Mouse (Mus musculus) MEL (cell line): ENCODE measurements around the gene Angptl4. TPM values are rescaled to one million over a fixed set of nuclear protein-coding genes. Genes with fewer than 3 reads are reported as not detected.

ENCODE experiments used
- DNase-seq: peaks from one replicate; pipeline ENCODE4 v3.0.0; 2011; ENCODE audit warnings: low read depth, low spot score
- H3K27ac ChIP-seq: 2 replicates; pipeline ENCODE4 v1.5.1; 2012; ENCODE audit warnings: low read depth, mild to moderate bottlenecking, control low read depth, low read length, moderate library complexity; ENCODE audit not compliant: control insufficient read depth
- H3K27me3 ChIP-seq, 2 experiments: fragments of 150-350 bp in 1 of 2; sonication (generic) in 1 of 2; 2 replicates each; pipeline ENCODE4 v1.6.1; 2012; ENCODE audit warnings: low read length in 2 of 2, mild to moderate bottlenecking in 2 of 2, improper control_type of control experiment in 1 of 2, moderate library complexity in 1 of 2; ENCODE audit not compliant: insufficient read depth in 2 of 2, control insufficient read depth in 1 of 2
- H3K36me3 ChIP-seq, 2 experiments: 2 replicates each; pipeline ENCODE4 v1.6.1; 2012 to 2014; ENCODE audit warnings: low read length in 2 of 2, improper control_type of control experiment in 1 of 2, inconsistent platforms in 1 of 2, mild to moderate bottlenecking in 1 of 2; ENCODE audit not compliant: insufficient read depth in 2 of 2, control insufficient read depth in 1 of 2
- H3K4me1 ChIP-seq, 2 experiments: fragments of 150-350 bp in 1 of 2; sonication (generic) in 1 of 2; 2 replicates each; pipeline ENCODE4 v1.6.1; 2012; ENCODE audit warnings: low read length in 2 of 2, improper control_type of control experiment in 1 of 2, mild to moderate bottlenecking in 1 of 2; ENCODE audit not compliant: insufficient read depth in 2 of 2, control insufficient read depth in 1 of 2
- H3K4me3 ChIP-seq, 2 experiments: fragments of 150-350 bp in 1 of 2; sonication (generic) in 1 of 2; 2 replicates each; pipeline ENCODE4 v1.5.1; 2012; ENCODE audit warnings: low read depth in 2 of 2, low read length in 2 of 2, mild to moderate bottlenecking in 2 of 2, moderate library complexity in 2 of 2, control low read depth in 1 of 2, improper control_type of control experiment in 1 of 2; ENCODE audit not compliant: control insufficient read depth in 1 of 2, insufficient read depth in 1 of 2
- H3K79me2 ChIP-seq: 2 replicates; pipeline ENCODE4 v1.6.1; 2012; ENCODE audit warnings: mild to moderate bottlenecking, low read length, moderate library complexity; ENCODE audit not compliant: control insufficient read depth, poor library complexity, insufficient read depth
- H3K9ac ChIP-seq: 2 replicates; pipeline ENCODE4 v1.6.1; 2012; ENCODE audit warnings: low read depth, mild to moderate bottlenecking, control low read depth, low read length, moderate library complexity; ENCODE audit not compliant: control insufficient read depth, poor library complexity, severe bottlenecking
- H3K9me3 ChIP-seq: fragments of 150-350 bp; sonication (generic); replicated peaks from 2 replicates; pipeline ENCODE4 v1.6.1; 2012; ENCODE audit warnings: mild to moderate bottlenecking, low read length, improper control_type of control experiment, moderate library complexity; ENCODE audit not compliant: insufficient read depth
- BHLHE40 ChIP-seq: IDR thresholded peaks from 2 replicates; pipeline ENCODE4 v1.6.1; 2012; ENCODE audit warnings: low read depth, mild to moderate bottlenecking, inconsistent platforms, low read length, improper control_type of control experiment, borderline replicate concordance
- CHD1 ChIP-seq: IDR thresholded peaks from 2 replicates; pipeline ENCODE4 v1.6.1; 2012; ENCODE audit warnings: low read depth, mild to moderate bottlenecking, inconsistent platforms, low read length, improper control_type of control experiment
- CHD2 ChIP-seq: IDR thresholded peaks from 2 replicates; pipeline ENCODE4 v1.6.1; 2011; ENCODE audit warnings: low read length, improper control_type of control experiment
- CTCF ChIP-seq, 3 experiments: IDR thresholded peaks in 2 of 3; conservative IDR thresholded peaks in 1 of 3; 2 replicates each; pipeline ENCODE4 v1.5.1; 2011 to 2012; ENCODE audit warnings: low read length in 3 of 3, low read depth in 2 of 3, mild to moderate bottlenecking in 2 of 3, improper control_type of control experiment in 1 of 3, inconsistent platforms in 1 of 3, mixed read lengths in 1 of 3, moderate library complexity in 1 of 3; ENCODE audit not compliant: control insufficient read depth in 1 of 3, insufficient read depth in 1 of 3, poor library complexity in 1 of 3, severe bottlenecking in 1 of 3
- E2F4 ChIP-seq: IDR thresholded peaks from 2 replicates; pipeline ENCODE4 v1.6.1; 2011; ENCODE audit warnings: low read depth, low read length, improper control_type of control experiment, borderline replicate concordance
- EP300 ChIP-seq, 2 experiments: IDR thresholded peaks; 2 replicates each; pipeline ENCODE4 v1.6.1; 2011; ENCODE audit warnings: improper control_type of control experiment in 2 of 2, low read length in 2 of 2, low read depth in 1 of 2, mild to moderate bottlenecking in 1 of 2
- ETS1 ChIP-seq: IDR thresholded peaks from 2 replicates; pipeline ENCODE4 v1.6.1; 2012; ENCODE audit warnings: low read depth, mild to moderate bottlenecking, inconsistent platforms, low read length, improper control_type of control experiment, moderate library complexity
- GABPA ChIP-seq: IDR thresholded peaks from 2 replicates; pipeline ENCODE4 v1.6.1; 2012; ENCODE audit warnings: low read depth, mild to moderate bottlenecking, inconsistent platforms, low read length, improper control_type of control experiment, moderate library complexity
- GATA1 ChIP-seq: IDR thresholded peaks from 2 replicates; pipeline ENCODE4 v1.6.1; 2011; ENCODE audit warnings: low read depth, low read length, improper control_type of control experiment
- HCFC1 ChIP-seq: IDR thresholded peaks from 2 replicates; pipeline ENCODE4 v1.6.1; 2012; ENCODE audit warnings: low read depth, mild to moderate bottlenecking, inconsistent platforms, low read length, improper control_type of control experiment, moderate library complexity
- MAFK ChIP-seq: IDR thresholded peaks from 2 replicates; pipeline ENCODE4 v1.6.1; 2011; ENCODE audit warnings: low read depth, mild to moderate bottlenecking, low read length, improper control_type of control experiment, borderline replicate concordance
- MAX ChIP-seq: IDR thresholded peaks from 2 replicates; pipeline ENCODE4 v1.6.1; 2011; ENCODE audit warnings: low read length, improper control_type of control experiment
- MAZ ChIP-seq: IDR thresholded peaks from 2 replicates; pipeline ENCODE4 v1.6.1; 2012; ENCODE audit warnings: low read depth, mild to moderate bottlenecking, inconsistent platforms, low read length, improper control_type of control experiment
- MEF2A ChIP-seq: IDR thresholded peaks from 2 replicates; pipeline ENCODE4 v1.6.1; 2014; ENCODE audit warnings: low read depth, mild to moderate bottlenecking, inconsistent platforms, low read length, improper control_type of control experiment; ENCODE audit not compliant: poor library complexity, insufficient replicate concordance, severe bottlenecking; ENCODE audit errors: extremely low read depth
- MXI1 ChIP-seq: IDR thresholded peaks from 2 replicates; pipeline ENCODE4 v1.6.1; 2011; ENCODE audit warnings: mild to moderate bottlenecking, low read depth, low read length, improper control_type of control experiment
- MYB ChIP-seq: IDR thresholded peaks from 2 replicates; pipeline ENCODE4 v1.6.1; 2011; ENCODE audit warnings: mild to moderate bottlenecking, low read depth, low read length, improper control_type of control experiment
- MYC ChIP-seq: IDR thresholded peaks from 2 replicates; pipeline ENCODE4 v1.6.1; 2011; ENCODE audit warnings: low read depth, mild to moderate bottlenecking, low read length, improper control_type of control experiment, moderate library complexity
- NELFE ChIP-seq: IDR thresholded peaks from 2 replicates; pipeline ENCODE4 v1.6.1; 2011; ENCODE audit warnings: low read depth, low read length, improper control_type of control experiment
- NRF1 ChIP-seq: IDR thresholded peaks from 2 replicates; pipeline ENCODE4 v1.6.1; 2014; ENCODE audit warnings: low read depth, mild to moderate bottlenecking, inconsistent platforms, low read length, improper control_type of control experiment, moderate library complexity; ENCODE audit not compliant: poor library complexity, insufficient read depth, severe bottlenecking
- POLR2A ChIP-seq, 2 experiments: IDR thresholded peaks; 2 replicates each; pipeline ENCODE4 v1.6.1; 2011 to 2012; ENCODE audit warnings: low read length in 2 of 2, mild to moderate bottlenecking in 2 of 2, control low read depth in 1 of 2, improper control_type of control experiment in 1 of 2, low read depth in 1 of 2, moderate library complexity in 1 of 2; ENCODE audit not compliant: control insufficient read depth in 1 of 2, insufficient read depth in 1 of 2, poor library complexity in 1 of 2
- POLR2AphosphoS2 ChIP-seq: IDR thresholded peaks from 2 replicates; pipeline ENCODE4 v1.6.1; 2011; ENCODE audit warnings: low read length, improper control_type of control experiment
- POLR2AphosphoS5 ChIP-seq: IDR thresholded peaks from 2 replicates; pipeline ENCODE4 v1.6.1; 2012; ENCODE audit warnings: low read depth, borderline replicate concordance, mild to moderate bottlenecking, inconsistent platforms, low read length, moderate library complexity, mixed read lengths
- RAD21 ChIP-seq: IDR thresholded peaks from 2 replicates; pipeline ENCODE4 v1.6.1; 2011; ENCODE audit warnings: mild to moderate bottlenecking, low read depth, low read length, improper control_type of control experiment
- RCOR1 ChIP-seq: IDR thresholded peaks from 2 replicates; pipeline ENCODE4 v1.6.1; 2012; ENCODE audit warnings: low read depth, mild to moderate bottlenecking, inconsistent platforms, low read length, improper control_type of control experiment
- SIN3A ChIP-seq: IDR thresholded peaks from 2 replicates; pipeline ENCODE4 v1.6.1; 2012; ENCODE audit warnings: low read length, improper control_type of control experiment, inconsistent platforms
- SMC3 ChIP-seq: IDR thresholded peaks from 2 replicates; pipeline ENCODE4 v1.6.1; 2011; ENCODE audit warnings: low read depth, low read length, improper control_type of control experiment
- TAL1 ChIP-seq: IDR thresholded peaks from 2 replicates; pipeline ENCODE4 v1.6.1; 2012; ENCODE audit warnings: mild to moderate bottlenecking, inconsistent platforms, low read length, moderate library complexity, mixed read lengths
- TBP ChIP-seq: IDR thresholded peaks from 2 replicates; pipeline ENCODE4 v1.8.0; 2011; ENCODE audit warnings: low read depth, low read length, improper control_type of control experiment
- TCF12 ChIP-seq: IDR thresholded peaks from 2 replicates; pipeline ENCODE4 v1.6.1; 2014; ENCODE audit warnings: low read depth, mild to moderate bottlenecking, inconsistent platforms, low read length, improper control_type of control experiment, moderate library complexity
- UBTF ChIP-seq: IDR thresholded peaks from 2 replicates; pipeline ENCODE4 v1.6.1; 2012; ENCODE audit warnings: low read depth, mild to moderate bottlenecking, inconsistent platforms, low read length, improper control_type of control experiment, moderate library complexity, borderline replicate concordance; ENCODE audit not compliant: insufficient read depth
- USF2 ChIP-seq, 2 experiments: IDR thresholded peaks; 2 replicates each; pipeline ENCODE4 v1.6.1; 2011 to 2012; ENCODE audit warnings: improper control_type of control experiment in 2 of 2, low read length in 2 of 2, borderline replicate concordance in 1 of 2, inconsistent platforms in 1 of 2, low read depth in 1 of 2, mild to moderate bottlenecking in 1 of 2; ENCODE audit not compliant: insufficient read depth in 1 of 2
- ZC3H11A ChIP-seq: IDR thresholded peaks from 2 replicates; pipeline ENCODE4 v1.6.1; 2012; ENCODE audit warnings: low read depth, mild to moderate bottlenecking, inconsistent platforms, low read length, improper control_type of control experiment
- ZKSCAN1 ChIP-seq: IDR thresholded peaks from 2 replicates; pipeline ENCODE4 v1.6.1; 2012; ENCODE audit warnings: low read depth, mild to moderate bottlenecking, inconsistent platforms, low read length, improper control_type of control experiment, moderate library complexity
- ZMIZ1 ChIP-seq: IDR thresholded peaks from 2 replicates; pipeline ENCODE4 v1.6.1; 2012; ENCODE audit warnings: low read depth, mild to moderate bottlenecking, inconsistent platforms, low read length, improper control_type of control experiment, moderate library complexity
- ZNF384 ChIP-seq: IDR thresholded peaks from 2 replicates; pipeline ENCODE4 v1.6.1; 2012; ENCODE audit warnings: low read depth, mild to moderate bottlenecking, inconsistent platforms, low read length, improper control_type of control experiment
- polyA plus RNA-seq, 2 experiments: library from polyadenylated mRNA; stranded (reverse) in 1 of 2; unstranded in 1 of 2; fragments of >175 nt in 1 of 2; fragments of >200 nt in 1 of 2; gene quantifications; 2 replicates each; pipeline versions ENCODE4 v1.2.1 to v1.2.4; 2012; ENCODE audit warnings: low replicate concordance in 2 of 2, low read depth in 1 of 2; ENCODE audit not compliant: insufficient read length in 2 of 2, insufficient read depth in 1 of 2, missing spikeins in 1 of 2
- total RNA-seq: library from RNA; depleted of rRNA; stranded (reverse); fragments of 300-350 nt; gene quantifications from 2 replicates; pipeline ENCODE4 v1.2.3, GENCODE M21; 2012

Gene Angptl4
- total and polyA plus RNA-seq, 3 experiments: 13.5 to 15.8 TPM; not detected in 1

DNA sequence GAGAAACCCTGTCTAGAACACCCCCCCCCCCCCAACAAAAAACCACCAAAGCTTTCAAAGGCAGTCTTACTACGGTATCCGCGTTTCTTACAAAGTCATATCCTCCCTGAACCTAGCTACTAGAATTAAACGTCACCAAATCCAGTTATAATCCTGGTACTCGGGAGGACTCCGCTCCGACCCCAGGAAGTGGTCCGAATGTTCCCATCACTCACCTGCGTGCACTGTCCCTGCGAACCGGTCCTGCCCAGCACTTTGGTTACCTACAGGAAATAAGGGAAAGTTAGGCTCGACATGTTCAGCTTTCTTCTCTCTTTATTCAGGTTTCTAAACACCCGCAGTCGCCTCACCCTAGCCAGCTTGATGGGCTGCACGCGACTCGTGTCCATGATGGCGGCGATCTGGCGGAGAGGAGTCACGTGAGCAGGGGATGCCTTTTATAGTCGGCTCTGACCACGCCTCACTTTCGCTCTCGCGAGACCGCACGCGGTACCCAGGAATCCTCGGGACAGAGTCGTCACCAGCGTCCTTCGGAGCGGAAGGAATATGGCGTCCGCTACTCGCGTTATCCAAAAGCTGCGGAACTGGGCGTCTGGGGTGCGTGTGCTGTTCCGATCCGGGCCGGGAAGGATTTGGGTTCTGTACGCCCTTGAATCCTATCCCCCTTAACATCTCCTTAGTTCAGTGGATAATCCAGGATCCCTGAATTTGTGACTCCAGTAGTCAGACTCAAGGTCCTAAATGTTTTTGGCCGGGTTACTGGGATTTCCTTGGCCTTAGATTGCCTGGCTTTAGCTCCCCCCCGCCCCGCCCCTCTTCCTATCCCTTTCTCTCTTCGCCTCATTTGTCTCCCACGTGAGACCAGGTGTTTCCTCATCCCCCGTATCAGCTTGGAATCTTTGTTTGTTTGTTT lies 42.7 kb upstream of the Angptl4 start, which contains the start of the genes Rps28 and Ndufa7:
Rps28 (minus strand) TSS at position 479 of the 913 bp plus-strand sequence.
Ndufa7 (plus strand) TSS at position 489 of the 913 bp plus-strand sequence.
- peak within 1 kb of the TSS; percentile 85 to 93 for H3K4me3 ChIP-seq
- H3K9ac ChIP-seq: peak within 1 kb of the TSS; percentile 90
- H3K9me3 ChIP-seq: no peaks in the 10 kb centered on the region
- peak within 1 kb of the TSS; percentile 82 for H3K27ac ChIP-seq
- no peaks in the 10 kb centered on the region for H3K27me3 ChIP-seq
- H3K36me3 ChIP-seq: peaks cover 16 to 27% of the 10 kb centered on the region in 2 experiments
- H3K4me1 ChIP-seq: peaks cover 0 to 11% of the 10 kb centered on the region in 2 experiments; a peak in 2 of 4 replicates
- H3K79me2 ChIP-seq: peaks cover 42% of the 10 kb centered on the region
- peak; percentile 96 for DNase-seq
- TF ChIP-seq ETS1 (peak; percentile 45; the same call in 1 of the 2 replicates), CHD1 (no peak; the same call in 1 of the 2 replicates), BHLHE40 (peak; percentile 97), SMC3 (no peak), GABPA (no peak), MYB (no peak), MYC (peak; percentile 98), UBTF (no peak), MXI1 (peak; percentile 93), NRF1 (no peak), ZKSCAN1 (no peak), RAD21 (no peak), NELFE (peak; percentile 96), GATA1 (no peak), CTCF (IDR thresholded peaks at IDR 0.05 in 2 of 3, conservative IDR thresholded peaks at IDR 0.05 in 1 of 3; ENCODE audit: control insufficient read depth in 1 of 3, insufficient read depth in 1 of 3, low read depth in 2 of 3, low read length in 3 of 3, poor library complexity in 1 of 3, severe bottlenecking in 1 of 3) (no peak), TCF12 (peak; percentile 89), ZNF384 (no peak), POLR2AphosphoS2 (peak; percentile 96), POLR2A (IDR thresholded peaks at IDR 0.05; ENCODE audit: control insufficient read depth in 1 of 2, insufficient read depth in 1 of 2, low read depth in 1 of 2, low read length in 2 of 2, poor library complexity in 1 of 2) (peak; percentile 79 to 96), MAX (peak; percentile 96), EP300 (IDR thresholded peaks at IDR 0.05; ENCODE audit: low read depth in 1 of 2, low read length in 2 of 2) (peak in 1 of 2 experiments; percentile 21; a peak in 1 of 4 replicates), POLR2AphosphoS5 (peak; percentile 94), CHD2 (peak; percentile 97), MEF2A (no peak), RCOR1 (no peak), MAZ (no peak), ZMIZ1 (peak; percentile 93; the same call in 1 of the 2 replicates), TAL1 (no peak), ZC3H11A (no peak), TBP (peak; percentile 99), MAFK (no peak), E2F4 (no peak), USF2 (IDR thresholded peaks at IDR 0.05; ENCODE audit: borderline replicate concordance in 1 of 2, insufficient read depth in 1 of 2, low read depth in 1 of 2, low read length in 2 of 2) (peak; percentile 43 to 83; a peak in 2 of 4 replicates), SIN3A (peak; percentile 87), HCFC1 (peak; percentile 90)
